Mouse (Mus musculus) megakaryocyte, embryonic 14.5 days (primary cell): ENCODE data around the gene Actr2. TPM values are rescaled to one million over a fixed set of nuclear protein-coding genes. Genes with fewer than 3 reads are reported as not detected.
"Not testable (repeated sequence)": the region's sequence is repeated elsewhere in the genome, so short reads cannot be mapped to it uniquely, and the experiment has no call there.

Source experiments
- H3K27me3 ChIP-seq: replicated peaks from 2 replicates; pipeline ENCODE3; 2012; ENCODE audit warnings: inconsistent platforms
- H3K36me3 ChIP-seq: replicated peaks from 2 replicates; pipeline ENCODE3; 2012; ENCODE audit warnings: low read length, inconsistent platforms, mixed read lengths
- H3K4me1 ChIP-seq: 2 replicates; pipeline ENCODE4 v1.6.1; 2012; ENCODE audit warnings: inconsistent platforms
- H3K4me3 ChIP-seq: replicated peaks from 2 replicates; pipeline ENCODE3; 2012; ENCODE audit warnings: moderate library complexity, mild to moderate bottlenecking, inconsistent platforms
- H3K9me3 ChIP-seq: 2 replicates; pipeline ENCODE4 v1.6.1; 2012; ENCODE audit warnings: inconsistent platforms
- FLI1 ChIP-seq: IDR thresholded peaks from 2 replicates; pipeline ENCODE4 v1.6.1; 2012; ENCODE audit warnings: low read length, inconsistent platforms, mixed read lengths
- GATA1 ChIP-seq: IDR thresholded peaks from 3 replicates; pipeline ENCODE4 v1.6.1; 2012; ENCODE audit warnings: mixed read lengths, low read length, inconsistent platforms, borderline replicate concordance
- polyA plus RNA-seq: library from polyadenylated mRNA; stranded (reverse); fragments of >175 nt; gene quantifications from 2 replicates; pipeline ENCODE4 v1.2.3, GENCODE M21; 2012; ENCODE audit warnings: low replicate concordance; ENCODE audit not compliant: insufficient read depth

Actr2 gene
- polyA plus RNA-seq, result 26.1 TPM in 1 of 2 replicates, not detected in the other

DNA sequence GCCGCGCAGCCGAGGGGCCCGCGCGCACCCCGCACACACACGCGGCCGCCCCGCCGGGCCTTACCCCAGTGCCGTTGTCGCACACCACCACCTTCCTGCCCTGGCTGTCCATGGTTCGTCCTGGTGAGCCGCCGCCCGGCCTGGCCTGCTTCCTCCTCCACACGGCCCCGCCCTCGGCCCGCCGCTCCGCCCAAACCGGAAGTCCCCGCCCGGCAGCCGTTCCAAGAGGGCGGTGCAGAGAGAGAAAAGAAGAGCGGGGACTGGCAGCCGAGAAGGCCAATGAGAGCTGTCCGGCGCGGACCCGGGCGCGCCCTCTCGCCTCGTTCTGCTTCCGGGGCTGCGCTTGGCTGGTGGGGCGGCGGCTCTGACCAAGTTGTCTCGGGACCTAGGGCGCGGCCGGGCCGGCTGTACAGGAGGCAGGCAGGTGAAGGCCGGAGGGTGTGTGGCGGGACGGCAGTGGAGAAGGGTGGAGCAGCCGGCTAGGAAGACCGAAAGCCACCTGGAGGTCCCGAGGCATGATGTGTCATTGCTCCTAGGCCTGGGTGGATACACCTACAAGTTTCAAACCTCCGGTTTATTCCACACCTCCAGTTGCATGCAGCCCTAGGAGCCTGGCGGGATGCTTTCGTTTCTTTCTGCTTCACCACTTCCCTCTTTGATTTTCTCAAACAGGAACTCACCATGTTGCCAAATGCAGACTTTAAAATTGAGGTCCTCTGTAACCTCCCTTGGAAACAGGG lies at the start of gene Actr2:
TSS of gene Actr2 (minus strand) at position 173 of the 740 bp plus-strand sequence.
- TF ChIP-seq GATA1 (no peak), FLI1 (peak; percentile 47; the same call in 1 of the 2 replicates)
- no peaks in the 10 kb centered on the region for H3K27me3 ChIP-seq
- peaks cover 42% of the 10 kb centered on the region for H3K4me1 ChIP-seq

DNA sequence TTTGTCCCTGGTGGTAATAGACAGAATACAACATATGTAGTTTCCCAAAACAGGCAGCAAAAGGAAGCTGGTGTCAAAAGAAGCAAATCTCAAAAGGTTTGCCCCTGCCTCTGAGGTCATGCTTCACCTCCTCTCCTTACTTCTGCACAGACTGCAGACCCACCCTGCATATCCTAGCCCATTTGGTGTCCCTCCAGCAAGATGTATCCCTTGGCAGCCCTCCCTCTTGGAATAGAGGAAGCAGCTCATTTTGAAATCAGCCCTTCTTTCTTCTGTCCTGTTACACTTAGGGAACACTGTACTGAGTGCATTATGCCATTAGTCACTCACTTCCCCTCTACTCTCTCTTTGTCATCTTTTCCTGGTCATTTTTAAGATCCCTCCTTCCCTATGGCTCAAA lies 46.2 kb upstream of the Actr2 start:
- Histone ChIP-seq H3K4me1 (peaks cover 6% of the 10 kb centered on the region; the same call in 1 of the 2 replicates), H3K4me3 (no peak overlapping the region), H3K9me3 (no peaks in the 10 kb centered on the region), H3K27me3 (no peaks in the 10 kb centered on the region), H3K36me3 (no peaks in the 10 kb centered on the region)
- TF ChIP-seq GATA1 (no peak), FLI1 (no peak)

More for the DNA sequence above, at the start of gene Actr2:
- H3K36me3 ChIP-seq, result peaks cover 24% of the 10 kb centered on the region
- peak within 1 kb of the TSS; percentile 100 for H3K4me3 ChIP-seq
- no peaks in the 10 kb centered on the region for H3K9me3 ChIP-seq

DNA sequence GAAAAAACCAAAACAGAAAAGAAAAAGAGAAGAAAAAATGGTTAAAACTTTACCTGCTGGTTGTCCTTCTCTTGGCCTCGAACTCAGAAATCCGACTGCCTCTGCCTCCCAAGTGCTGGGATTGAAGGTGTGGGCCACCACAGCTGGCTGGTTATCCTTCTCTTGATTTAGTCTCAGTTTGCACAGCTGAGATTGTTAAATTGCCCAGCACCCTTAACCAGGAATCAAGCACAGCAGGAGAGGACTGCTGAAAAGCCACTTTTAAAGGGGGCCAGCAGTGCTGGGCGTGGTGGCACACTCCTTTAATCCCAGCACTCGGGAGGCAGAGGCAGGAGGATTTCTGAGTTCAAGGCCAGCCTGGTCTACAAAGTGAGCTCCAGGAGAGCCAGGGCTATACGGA lies 40.8 kb upstream of the Actr2 start:
- H3K9me3 ChIP-seq, H3K36me3 ChIP-seq, H3K4me3 ChIP-seq, H3K4me1 ChIP-seq, H3K27me3 ChIP-seq: not testable (repeated sequence)

DNA sequence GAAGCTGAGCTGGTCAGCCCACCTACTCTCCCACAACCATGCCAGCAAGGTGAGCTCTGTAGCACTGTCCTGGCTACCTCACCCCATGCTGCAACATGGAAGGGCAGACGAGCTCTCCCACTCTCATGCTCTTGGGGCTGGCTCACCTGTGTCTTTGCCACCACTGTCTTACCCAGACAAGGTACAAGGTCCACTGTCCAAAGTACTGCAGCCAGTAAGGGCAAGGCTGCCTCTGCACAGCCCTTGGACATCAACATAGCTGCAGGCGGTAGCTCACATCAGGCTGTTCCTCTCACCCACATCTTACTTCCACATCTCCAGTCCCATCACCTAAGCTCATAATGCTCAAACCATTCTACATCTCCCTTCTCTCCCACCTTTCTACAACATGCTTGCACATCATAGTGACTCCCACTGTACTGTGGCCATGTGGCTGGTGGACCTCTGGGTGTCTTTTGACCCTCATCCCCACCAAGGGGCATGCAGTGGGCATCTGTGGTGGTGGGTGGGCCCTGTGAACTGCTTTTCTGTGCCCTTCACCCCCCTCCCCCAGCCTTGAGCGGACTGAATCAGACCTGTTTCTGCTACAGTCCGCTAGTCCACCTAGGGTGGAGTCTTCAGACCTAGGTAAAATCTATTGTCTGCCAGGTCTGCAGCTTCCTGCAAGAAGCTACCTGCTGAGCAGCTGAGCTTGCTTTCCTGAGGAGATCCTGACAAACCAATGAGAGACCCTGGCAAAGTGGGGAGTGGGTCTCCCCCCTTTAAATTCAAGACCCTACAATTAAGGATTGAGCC lies 39.6 kb upstream of the Actr2 start:
- peaks cover 5% of the 10 kb centered on the region for H3K9me3 ChIP-seq
- peak overlapping the region; percentile 28 for H3K4me3 ChIP-seq
- TF ChIP-seq FLI1 (no peak), GATA1 (no peak)
- H3K36me3 ChIP-seq, result no peaks in the 10 kb centered on the region
- peaks cover 8% of the 10 kb centered on the region; the same call in 1 of the 2 replicates for H3K4me1 ChIP-seq
- H3K27me3 ChIP-seq, result peaks cover 6% of the 10 kb centered on the region

DNA sequence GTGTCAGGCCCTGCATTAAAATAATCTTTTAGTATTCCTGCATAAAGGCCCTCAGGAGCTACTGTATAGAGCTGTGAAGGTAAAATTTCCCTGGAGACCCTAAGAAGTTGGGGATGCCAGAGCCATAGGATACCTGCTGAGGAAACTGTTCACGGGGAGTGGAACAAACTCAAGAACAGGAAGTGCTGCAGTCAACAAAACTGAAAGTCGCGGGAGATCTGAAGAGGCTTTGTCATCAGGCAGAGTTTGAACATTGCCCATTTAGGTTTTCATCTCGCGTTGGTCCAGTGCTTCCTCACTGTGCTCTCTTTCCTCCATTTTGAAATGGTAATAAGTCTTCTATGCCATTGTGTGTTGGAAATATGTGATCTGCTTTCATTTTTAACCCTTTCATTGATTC lies 38.6 kb upstream of the Actr2 start:
- Histone ChIP-seq H3K36me3 (no peaks in the 10 kb centered on the region), H3K27me3 (peaks cover 6% of the 10 kb centered on the region), H3K4me3 (no peak overlapping the region), H3K9me3 (peaks cover 5% of the 10 kb centered on the region), H3K4me1 (peaks cover 8% of the 10 kb centered on the region; the same call in 1 of the 2 replicates)
- TF ChIP-seq GATA1 (no peak), FLI1 (no peak)

DNA sequence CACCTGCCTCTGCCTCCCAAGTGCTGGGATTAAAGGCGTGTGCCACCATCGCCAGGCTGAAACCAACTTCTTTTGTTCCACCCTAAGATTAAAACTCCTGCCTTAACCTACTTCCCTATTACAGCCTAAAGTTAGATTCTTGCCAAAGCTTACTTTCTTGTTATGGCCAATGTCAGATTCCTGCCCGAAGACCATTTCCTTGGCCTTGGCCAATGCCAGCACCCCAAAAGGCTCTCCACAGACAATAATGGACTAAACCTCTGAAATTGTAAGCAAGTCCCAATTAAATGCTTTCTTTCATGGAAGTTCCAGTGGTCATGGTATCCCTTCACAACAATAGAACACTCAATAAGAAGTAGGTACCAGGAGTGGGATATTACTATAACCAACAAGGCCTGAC lies 37.2 kb upstream of the Actr2 start:
- no peak for TF ChIP-seq GATA1
- TF ChIP-seq FLI1, result no peak
- Histone ChIP-seq H3K9me3 (peaks cover 5% of the 10 kb centered on the region), H3K4me3 (no peak overlapping the region), H3K36me3 (no peaks in the 10 kb centered on the region), H3K27me3 (peaks cover 6% of the 10 kb centered on the region), H3K4me1 (peaks cover 8% of the 10 kb centered on the region; the same call in 1 of the 2 replicates)

DNA sequence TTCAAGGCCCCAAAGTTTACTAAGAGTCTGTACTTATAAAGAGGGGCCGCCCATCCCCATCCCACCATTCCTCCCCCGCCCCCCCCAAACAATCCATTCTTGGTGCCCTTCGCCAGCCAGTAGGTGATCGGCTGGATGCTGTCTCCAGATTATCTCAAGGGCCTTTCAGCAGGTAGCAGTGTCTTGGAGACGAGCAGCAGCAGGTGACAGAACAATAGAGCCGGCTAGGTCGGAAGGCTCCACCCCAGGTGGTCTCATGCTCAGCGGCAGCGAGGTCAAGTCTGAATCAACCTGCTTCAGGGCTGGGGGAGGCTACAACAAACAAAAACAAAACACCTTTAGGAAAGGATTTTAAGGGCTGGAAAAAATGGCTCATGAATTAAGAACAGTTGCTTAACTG lies 32.7 kb upstream of the Actr2 start:
- no peaks in the 10 kb centered on the region for H3K36me3 ChIP-seq
- H3K27me3 ChIP-seq, result no peaks in the 10 kb centered on the region
- peaks cover 5% of the 10 kb centered on the region for H3K9me3 ChIP-seq
- H3K4me1 ChIP-seq, result no peaks in the 10 kb centered on the region
- no peak overlapping the region for H3K4me3 ChIP-seq
- TF ChIP-seq FLI1 (no peak), GATA1 (no peak)

DNA sequence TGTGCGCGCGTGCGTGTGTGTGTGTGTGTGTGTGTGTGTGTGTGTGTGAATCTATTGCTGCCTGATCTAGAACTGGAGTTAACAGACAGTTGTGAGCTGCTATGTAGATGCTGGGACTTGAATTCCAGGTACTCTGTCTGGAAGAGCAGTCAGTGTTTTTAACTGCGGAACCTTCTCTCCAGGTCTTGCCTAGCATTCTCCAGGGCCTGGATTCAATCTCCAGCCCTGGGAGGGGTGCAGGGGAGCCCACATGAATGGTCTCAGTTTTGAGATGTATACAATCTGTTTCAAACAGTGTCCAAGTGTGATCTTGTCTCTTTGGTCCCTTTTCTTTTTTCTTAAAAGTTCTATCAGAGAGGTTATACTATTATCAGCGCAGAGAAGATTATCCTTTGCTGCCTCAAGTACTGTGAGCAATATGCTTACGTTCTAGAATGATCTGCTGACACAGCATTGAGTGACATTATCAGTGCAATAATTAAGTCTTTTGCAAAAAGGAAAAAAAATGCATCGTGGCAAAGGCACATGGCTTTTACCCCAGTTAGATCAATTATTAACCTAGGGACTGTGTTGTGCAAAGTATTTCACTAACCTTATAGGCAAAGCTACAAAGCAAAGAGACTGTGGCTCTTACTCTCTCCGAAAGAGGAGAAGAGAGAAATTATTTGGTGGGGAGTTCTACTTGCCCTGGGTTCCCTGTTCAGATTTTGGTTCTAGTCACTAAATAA lies 32.0 kb upstream of the Actr2 start:
- Histone ChIP-seq H3K4me3 (no peak overlapping the region), H3K9me3 (no peaks in the 10 kb centered on the region), H3K36me3 (no peaks in the 10 kb centered on the region), H3K4me1 (no peaks in the 10 kb centered on the region), H3K27me3 (no peaks in the 10 kb centered on the region)
- no peak for TF ChIP-seq FLI1
- no peak for TF ChIP-seq GATA1

DNA sequence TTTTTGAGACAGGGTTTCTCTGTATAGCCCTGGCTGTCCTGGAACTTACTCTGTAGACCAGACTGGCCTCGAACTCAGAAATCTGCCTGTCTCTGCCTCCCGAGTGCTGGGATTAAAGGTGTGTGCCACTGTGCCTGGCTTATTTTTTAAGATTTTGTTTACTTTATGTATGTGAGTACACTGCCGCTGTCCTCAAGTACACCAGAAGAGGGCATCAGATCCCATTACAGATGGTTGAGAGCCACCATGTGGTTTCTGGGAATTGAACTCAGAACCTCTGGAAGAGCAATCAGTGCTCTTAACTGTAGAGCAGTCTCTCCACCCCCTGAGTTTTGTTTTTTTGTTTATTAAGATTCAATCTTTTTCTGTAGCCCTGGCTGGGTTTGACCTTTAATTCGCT lies 31.0 kb upstream of the Actr2 start:
- H3K9me3 ChIP-seq, result not testable (repeated sequence)

DNA sequence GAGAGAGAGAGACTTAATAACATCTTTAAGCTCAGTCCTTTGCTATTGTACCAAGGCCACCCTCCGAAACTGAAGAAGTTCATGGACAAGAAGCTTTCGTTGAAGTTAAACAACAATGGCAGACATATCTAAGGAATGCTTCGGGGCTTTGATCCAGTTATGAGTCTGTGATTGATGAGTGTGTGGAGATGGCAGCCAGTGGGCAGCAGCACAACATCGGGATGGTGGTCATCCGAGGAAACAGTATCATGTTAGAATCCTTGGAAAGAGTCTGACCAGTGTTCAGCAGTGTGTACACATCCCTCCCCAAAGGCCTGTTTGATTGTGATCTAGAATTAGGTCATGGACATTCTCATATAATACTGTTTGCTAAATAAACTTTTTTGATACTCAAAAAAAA lies 29.8 kb upstream of the Actr2 start:
- H3K36me3 ChIP-seq, result no peaks in the 10 kb centered on the region
- H3K9me3 ChIP-seq, result no peaks in the 10 kb centered on the region
- H3K4me3 ChIP-seq, result no peak overlapping the region
- TF ChIP-seq FLI1 (no peak), GATA1 (no peak)
- peaks cover 5% of the 10 kb centered on the region; the same call in 1 of the 2 replicates for H3K4me1 ChIP-seq
- peaks cover 5% of the 10 kb centered on the region for H3K27me3 ChIP-seq

More for the DNA sequence above, 31.0 kb upstream of the Actr2 start:
- H3K4me1 ChIP-seq, H3K27me3 ChIP-seq, H3K4me3 ChIP-seq, H3K36me3 ChIP-seq: not testable (repeated sequence)
